Mouse (Mus musculus) stomach, postnatal 0 days (tissue): ENCODE results near the gene Prr15l.

Source experiments
- CTCF ChIP-seq: IDR thresholded peaks from 2 replicates; pipeline ENCODE4 v1.5.1; 2016; ENCODE audit warnings: antibody characterized with exemption, low read depth, mild to moderate bottlenecking, moderate library complexity
- EP300 ChIP-seq: optimal IDR thresholded peaks from 2 replicates; pipeline ENCODE3; 2016; ENCODE audit warnings: antibody characterized with exemption

- TF ChIP-seq CTCF: no peak
- no peak for TF ChIP-seq EP300
Observed at GRCm38 (mm10) chr11:96978401-96979246, 50.7 kb downstream of the Prr15l start.
